In genomic region chr2:132247539-132248313, GRCm38 (mm10) we compare ENCODE assay signal across 8 mouse cellular contexts. TPM values are rescaled to one million over a fixed set of nuclear protein-coding genes. Genes with fewer than 3 reads are reported as not detected.
DNase-seq lines count a peak whose midpoint lies in the region; ATAC-seq and TF ChIP-seq lines count a peak whose summit lies in the region.

Tmem230 (minus strand) TSS chr2:132247807.

- peak within 1 kb of the TSS; percentile 61 for H3K4me3 ChIP-seq in forebrain, embryonic 12.5 days (replicated peaks)
- peak within 1 kb of the TSS; percentile 60 for H3K4me3 ChIP-seq in heart, postnatal 0 days (ENCODE audit: low read depth, low read length)
- peak within 1 kb of the TSS; percentile 76 for H3K4me3 ChIP-seq in liver, embryonic 16.5 days (ENCODE audit: low read depth, low read length)
- peak within 1 kb of the TSS; percentile 64 for H3K4me3 ChIP-seq in neural tube, embryonic 13.5 days
- H3K4me3 ChIP-seq in testis, adult 2 months (ENCODE audit: control insufficient read depth, low read depth, low read length): peak within 1 kb of the TSS; percentile 94

- peak; percentile 94 for ATAC-seq in forebrain, embryonic 12.5 days (ENCODE audit: low FRiP score)
- ATAC-seq in heart, postnatal 0 days (ENCODE audit: insufficient read depth, low read depth): peak; percentile 96
- ATAC-seq in liver, embryonic 16.5 days (ENCODE audit: low read depth): peak; percentile 85
- peak; percentile 93 for ATAC-seq in neural tube, embryonic 13.5 days (ENCODE audit: low read depth)

- DNase-seq in CD8-positive naive resting alpha-beta T cell, adult 2 months (ENCODE audit: low read depth in 2 of 2, low spot score in 2 of 2): peak; percentile 92 to 93
- DNase-seq in c-Kit-positive CD71-positive TER-119-positive erythroid progenitor cells, embryonic 14.5 days (ENCODE audit: low spot score): peak; percentile 92
- DNase-seq in heart, postnatal 0 days (ENCODE audit: low spot score): peak; percentile 97
- DNase-seq in kidney, postnatal 4 days: peak; percentile 95 to 96

- peak; percentile 22; the same call in 1 of the 2 replicates for TF ChIP-seq CTCF in heart, postnatal 0 days (IDR thresholded peaks at IDR 0.05; ENCODE audit: low read depth)
- TF ChIP-seq CTCF in testis, adult 2 months (IDR thresholded peaks at IDR 0.05; ENCODE audit: control insufficient read depth, insufficient read depth, insufficient replicate concordance, low read depth, low read length): no peak

- peak; percentile 82 for TF ChIP-seq POLR2A in testis, adult 2 months (IDR thresholded peaks at IDR 0.05; ENCODE audit: control insufficient read depth, low read depth, low read length)

- WGBS in forebrain, embryonic 12.5 days: 7% methylated on average over 50 of the region's 50 CpGs
- WGBS in heart, postnatal 0 days: 7% methylated on average over 50 of the region's 50 CpGs
- 5% methylated on average over 50 of the region's 50 CpGs for WGBS in liver, embryonic 16.5 days (ENCODE audit: insufficient replicate concordance)
- 5% methylated on average over 50 of the region's 50 CpGs for WGBS in neural tube, embryonic 13.5 days

- H3K27me3 ChIP-seq in forebrain, embryonic 12.5 days: no peaks in the 10 kb centered on the region
- no peaks in the 10 kb centered on the region for H3K27me3 ChIP-seq in heart, postnatal 0 days (ENCODE audit: control insufficient read depth, insufficient read depth, low read length)
- no peaks in the 10 kb centered on the region for H3K27me3 ChIP-seq in liver, embryonic 16.5 days (ENCODE audit: control insufficient read depth, insufficient read depth, low read depth, low read length)
- no peaks in the 10 kb centered on the region for H3K27me3 ChIP-seq in neural tube, embryonic 13.5 days
- H3K27me3 ChIP-seq in testis, adult 2 months (ENCODE audit: control insufficient read depth, insufficient read depth, low read length): no peaks in the 10 kb centered on the region

- H3K4me2 ChIP-seq in forebrain, embryonic 12.5 days: peak within 1 kb of the TSS; percentile 77
- peak within 1 kb of the TSS; percentile 64 for H3K4me2 ChIP-seq in heart, postnatal 0 days (ENCODE audit: low read depth, low read length)
- peak within 1 kb of the TSS; percentile 91 for H3K4me2 ChIP-seq in liver, embryonic 16.5 days (ENCODE audit: low read depth, low read length)
- peak within 1 kb of the TSS; percentile 94 for H3K4me2 ChIP-seq in neural tube, embryonic 13.5 days

- H3K36me3 ChIP-seq in forebrain, embryonic 12.5 days (replicated peaks): peaks cover 28% of the 10 kb centered on the region
- peaks cover 33% of the 10 kb centered on the region for H3K36me3 ChIP-seq in heart, postnatal 0 days (replicated peaks; ENCODE audit: control insufficient read depth, insufficient read depth, low read length)
- peaks cover 55% of the 10 kb centered on the region for H3K36me3 ChIP-seq in liver, embryonic 16.5 days (ENCODE audit: control insufficient read depth, insufficient read depth)
- peaks cover 32% of the 10 kb centered on the region for H3K36me3 ChIP-seq in neural tube, embryonic 13.5 days
- peaks cover 2% of the 10 kb centered on the region for H3K36me3 ChIP-seq in testis, adult 2 months (ENCODE audit: control insufficient read depth, insufficient read depth, low read length)

- H3K9ac ChIP-seq in forebrain, embryonic 12.5 days: peak within 1 kb of the TSS; percentile 66
- H3K9ac ChIP-seq in heart, postnatal 0 days (replicated peaks; ENCODE audit: low read depth, low read length): peak within 1 kb of the TSS; percentile 79
- peak within 1 kb of the TSS; percentile 72 for H3K9ac ChIP-seq in liver, embryonic 16.5 days (ENCODE audit: low read depth, low read length)
- H3K9ac ChIP-seq in neural tube, embryonic 13.5 days: peak within 1 kb of the TSS; percentile 78

- peaks cover 38% of the 10 kb centered on the region for H3K4me1 ChIP-seq in forebrain, embryonic 12.5 days
- peaks cover 21% of the 10 kb centered on the region for H3K4me1 ChIP-seq in heart, postnatal 0 days (ENCODE audit: control insufficient read depth, insufficient read depth)
- H3K4me1 ChIP-seq in liver, embryonic 16.5 days (ENCODE audit: control insufficient read depth, low read depth, low read length): peaks cover 34% of the 10 kb centered on the region
- peaks cover 42% of the 10 kb centered on the region for H3K4me1 ChIP-seq in neural tube, embryonic 13.5 days (replicated peaks)
- H3K4me1 ChIP-seq in testis, adult 2 months (ENCODE audit: control insufficient read depth, insufficient read depth, low read length): peaks cover 4% of the 10 kb centered on the region; the same call in 1 of the 2 replicates

- H3K27ac ChIP-seq in forebrain, embryonic 12.5 days: peak within 1 kb of the TSS; percentile 80
- peak within 1 kb of the TSS; percentile 81 for H3K27ac ChIP-seq in heart, postnatal 0 days (ENCODE audit: low read depth)
- H3K27ac ChIP-seq in liver, embryonic 16.5 days (ENCODE audit: low read length): peak within 1 kb of the TSS; percentile 81
- peak within 1 kb of the TSS; percentile 84 for H3K27ac ChIP-seq in neural tube, embryonic 13.5 days (replicated peaks)
- peak within 1 kb of the TSS; percentile 84 for H3K27ac ChIP-seq in testis, adult 2 months (ENCODE audit: control insufficient read depth, insufficient read depth, low read depth, low read length)

- TF ChIP-seq EP300 in heart, postnatal 0 days (IDR thresholded peaks at IDR 0.05; ENCODE audit: low read depth): peak; percentile 77

- no peaks in the 10 kb centered on the region for H3K9me3 ChIP-seq in forebrain, embryonic 12.5 days
- no peaks in the 10 kb centered on the region for H3K9me3 ChIP-seq in heart, postnatal 0 days (replicated peaks; ENCODE audit: control insufficient read depth, low read length)
- no peaks in the 10 kb centered on the region for H3K9me3 ChIP-seq in liver, embryonic 16.5 days (replicated peaks; ENCODE audit: control insufficient read depth, low read length)
- H3K9me3 ChIP-seq in neural tube, embryonic 13.5 days: no peaks in the 10 kb centered on the region

RNA-seq across cellular contexts. Expression of gene Tmem230, which starts in this region (rescaled TPM):
- polyA plus RNA-seq in forebrain, embryonic 12.5 days (2016; fragmentation: Nextera tagmentation; extraction: Ambion mirVana): 44.6 and 51.1 TPM in 2 replicates
- total RNA-seq in heart, postnatal 0 days (2014; rRNA removed; ENCODE audit: low replicate concordance): 32.5 and 46.1 TPM in 2 replicates
- polyA plus RNA-seq in heart, postnatal 0 days (2015; fragmentation: Nextera tagmentation; extraction: Ambion mirVana): 37.1 and 41.8 TPM in 2 replicates
- 14.8 and 15.0 TPM in 2 replicates for polyA plus RNA-seq in liver, embryonic 16.5 days (2015; fragmentation: Nextera tagmentation; extraction: Ambion mirVana)
- polyA plus RNA-seq in neural tube, embryonic 13.5 days (2015; fragmentation: Nextera tagmentation; extraction: Ambion mirVana): 51.7 and 58.1 TPM in 2 replicates
- polyA plus RNA-seq in testis, adult 2 months (2012; rRNA removed): 120 and 139 TPM in 2 replicates

Comparison
In these comparisons a context has a peak if more than half of its experiments do, and no peak if none do; other contexts are left out.
1. Peak in every context shown above with its lines: DNase-seq, ATAC-seq, H3K4me3 ChIP-seq and H3K27ac ChIP-seq.